Comparison of ENCODE assay signal across 12 mouse cellular contexts in genomic region chr3:144518917-144519316, GRCm38 (mm10).
"Had no signal": no experiment of that assay in that cellular context is flagged by ENCODE, and none has a peak within 500 bp of the region (broad histone marks: within the 10 kb centered on the region; RNA-seq: fewer than 3 reads in every experiment).

No protein-coding gene starts in this region.

- H3K36me3 ChIP-seq: intestine, embryonic 15.5 days; limb, embryonic 15.5 days; liver, embryonic 13.5 days; midbrain, embryonic 10.5 days had no signal

- DNase-seq: kidney, adult 9 months; liver, embryonic 13.5 days; liver, postnatal 0 days; lung, postnatal 36 days; midbrain, embryonic 14.5 days; thymus, postnatal 4 days had no signal

- ATAC-seq: intestine, embryonic 15.5 days; liver, postnatal 0 days; lung, postnatal 0 days had no signal

- H3K9me3 ChIP-seq: intestine, embryonic 15.5 days; limb, embryonic 15.5 days; liver, embryonic 13.5 days; midbrain, embryonic 10.5 days had no signal

- H3K27ac ChIP-seq: intestine, embryonic 15.5 days; limb, embryonic 15.5 days; liver, embryonic 13.5 days; midbrain, embryonic 10.5 days; stomach, postnatal 0 days had no signal

- H3K9ac ChIP-seq: intestine, embryonic 15.5 days; limb, embryonic 15.5 days; liver, embryonic 13.5 days; liver, postnatal 0 days had no signal

- H3K27me3 ChIP-seq: intestine, embryonic 15.5 days; limb, embryonic 15.5 days; liver, embryonic 13.5 days had no signal

- H3K4me1 ChIP-seq: limb, embryonic 15.5 days had no signal

- H3K4me3 ChIP-seq: intestine, embryonic 15.5 days; limb, embryonic 15.5 days; liver, embryonic 13.5 days; midbrain, embryonic 10.5 days; myocyte had no signal

- H3K4me2 ChIP-seq: intestine, embryonic 15.5 days; limb, embryonic 15.5 days; liver, embryonic 13.5 days had no signal
